8 mouse cellular contexts compared by ENCODE assay signal in the genomic region with DNA sequence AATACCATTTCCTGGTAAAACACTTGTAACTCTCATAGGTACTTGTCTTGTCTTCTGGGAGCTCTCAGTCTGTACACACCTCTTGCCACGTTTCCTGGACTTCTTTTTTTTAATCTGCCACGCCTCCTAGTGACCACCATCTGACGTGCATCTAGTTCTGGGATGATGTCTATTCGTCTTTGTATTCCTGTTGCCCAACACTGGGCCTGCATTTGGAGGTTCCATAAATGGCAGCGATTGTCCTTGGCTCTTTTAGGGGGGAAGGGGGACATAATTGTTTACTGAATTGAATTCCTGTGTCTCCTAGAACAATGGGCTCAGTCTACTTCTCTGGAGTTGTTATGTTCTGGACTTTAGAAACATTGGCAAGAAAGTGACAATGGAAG. TPM values are rescaled to one million over a fixed set of nuclear protein-coding genes. Genes with fewer than 3 reads are reported as not detected.
DNase-seq lines count a peak whose midpoint lies in the region; ATAC-seq and TF ChIP-seq lines count a peak whose summit lies in the region.

No protein-coding gene starts in this region.

- TF ChIP-seq POLR2A in testis, adult 2 months (IDR thresholded peaks at IDR 0.05; ENCODE audit: control insufficient read depth, low read depth, low read length): no peak
- no peak for TF ChIP-seq POLR2A in brain, embryonic 14.5 days (IDR thresholded peaks at IDR 0.05; ENCODE audit: borderline replicate concordance, extremely low read depth, insufficient read depth, insufficient read length, poor library complexity, severe bottlenecking)

- no peaks in the 10 kb centered on the region for H3K4me1 ChIP-seq in testis, adult 2 months (ENCODE audit: control insufficient read depth, insufficient read depth, low read length)
- peaks cover 28% of the 10 kb centered on the region for H3K4me1 ChIP-seq in forebrain, embryonic 13.5 days
- H3K4me1 ChIP-seq in intestine, embryonic 14.5 days (replicated peaks; ENCODE audit: control insufficient read depth, insufficient read depth, low read length): peaks cover 8% of the 10 kb centered on the region
- H3K4me1 ChIP-seq in liver, postnatal 0 days (ENCODE audit: insufficient read depth): peaks cover 17% of the 10 kb centered on the region
- H3K4me1 ChIP-seq in neural tube, embryonic 15.5 days: peaks cover 21% of the 10 kb centered on the region

- no peak for TF ChIP-seq CTCF in testis, adult 2 months (IDR thresholded peaks at IDR 0.05; ENCODE audit: control insufficient read depth, insufficient read depth, insufficient replicate concordance, low read depth, low read length)
- TF ChIP-seq CTCF in brain, embryonic 14.5 days (IDR thresholded peaks at IDR 0.05; ENCODE audit: borderline replicate concordance, extremely low read depth, insufficient read depth, insufficient read length): peak; percentile 17; the same call in 1 of the 2 replicates
- TF ChIP-seq CTCF in liver, postnatal 0 days (IDR thresholded peaks at IDR 0.05; ENCODE audit: low read depth): peak; percentile 68

- H3K9ac ChIP-seq in forebrain, embryonic 13.5 days: peak overlapping the region; percentile 91
- H3K9ac ChIP-seq in intestine, embryonic 14.5 days (ENCODE audit: low read length): peak overlapping the region; percentile 91
- H3K9ac ChIP-seq in liver, postnatal 0 days (replicated peaks): peak overlapping the region; percentile 90
- peak overlapping the region; percentile 91 for H3K9ac ChIP-seq in neural tube, embryonic 15.5 days (replicated peaks)

- TF ChIP-seq EP300 in liver, postnatal 0 days (IDR thresholded peaks at IDR 0.05; ENCODE audit: low read depth): 0 out of 2 replicates have a peak, but pooled peaks have one; percentile 27

- no peak for DNase-seq in testis, postnatal 14 days (ENCODE audit: low spot score)
- DNase-seq in brain, embryonic 14.5 days (ENCODE audit: low read depth): peak; percentile 59
- peak; percentile 68 for DNase-seq in intestine, embryonic 14.5 days (ENCODE audit: low spot score)
- DNase-seq in liver, postnatal 0 days: peak; percentile 58
- no peak for DNase-seq in gastrocnemius, adult 8-10 months (ENCODE audit: low spot score in 2 of 2)

- ATAC-seq in forebrain, embryonic 13.5 days: no peak
- ATAC-seq in intestine, embryonic 14.5 days (replicated peaks; ENCODE audit: low FRiP score, low TSS enrichment, low read depth): peak; percentile 29; the same call in 1 of the 2 replicates
- ATAC-seq in liver, postnatal 0 days: peak; percentile 66
- peak; percentile 36; the same call in 1 of the 2 replicates for ATAC-seq in neural tube, embryonic 15.5 days (ENCODE audit: low FRiP score)

- H3K27me3 ChIP-seq in testis, adult 2 months (ENCODE audit: control insufficient read depth, insufficient read depth, low read length): no peaks in the 10 kb centered on the region
- H3K27me3 ChIP-seq in forebrain, embryonic 13.5 days: no peaks in the 10 kb centered on the region
- no peaks in the 10 kb centered on the region for H3K27me3 ChIP-seq in intestine, embryonic 14.5 days (replicated peaks; ENCODE audit: control insufficient read depth, insufficient read depth, low read length)
- no peaks in the 10 kb centered on the region for H3K27me3 ChIP-seq in liver, postnatal 0 days (ENCODE audit: insufficient read depth, low read length)
- no peaks in the 10 kb centered on the region for H3K27me3 ChIP-seq in neural tube, embryonic 15.5 days (replicated peaks)

- no peaks in the 10 kb centered on the region for H3K36me3 ChIP-seq in testis, adult 2 months (ENCODE audit: control insufficient read depth, insufficient read depth, low read length)
- H3K36me3 ChIP-seq in forebrain, embryonic 13.5 days (ENCODE audit: poor library complexity, severe bottlenecking): peaks cover 55% of the 10 kb centered on the region
- peaks cover 62% of the 10 kb centered on the region for H3K36me3 ChIP-seq in intestine, embryonic 14.5 days (ENCODE audit: control insufficient read depth, insufficient read depth, low read length)
- peaks cover 40% of the 10 kb centered on the region for H3K36me3 ChIP-seq in liver, postnatal 0 days (replicated peaks; ENCODE audit: insufficient read depth, low read length)
- peaks cover 46% of the 10 kb centered on the region for H3K36me3 ChIP-seq in neural tube, embryonic 15.5 days

- WGBS in forebrain, embryonic 13.5 days: 2% methylated on average over 5 of the region's 5 CpGs
- WGBS in intestine, embryonic 14.5 days: under 1% methylated on average over 5 of the region's 5 CpGs
- 0% methylated on average over 5 of the region's 5 CpGs for WGBS in liver, postnatal 0 days (ENCODE audit: insufficient replicate concordance)
- WGBS in neural tube, embryonic 15.5 days: 2% methylated on average over 5 of the region's 5 CpGs

- H3K4me2 ChIP-seq in forebrain, embryonic 13.5 days: peak overlapping the region; percentile 80
- H3K4me2 ChIP-seq in intestine, embryonic 14.5 days (ENCODE audit: low read length): peak overlapping the region; percentile 89
- H3K4me2 ChIP-seq in liver, postnatal 0 days (ENCODE audit: low read depth, low read length): peak overlapping the region; percentile 89
- H3K4me2 ChIP-seq in neural tube, embryonic 15.5 days: peak overlapping the region; percentile 88

- H3K9me3 ChIP-seq in forebrain, embryonic 13.5 days (replicated peaks): no peaks in the 10 kb centered on the region
- H3K9me3 ChIP-seq in intestine, embryonic 14.5 days (ENCODE audit: control insufficient read depth, low read length): no peaks in the 10 kb centered on the region
- H3K9me3 ChIP-seq in liver, postnatal 0 days (ENCODE audit: low read length): no peaks in the 10 kb centered on the region
- H3K9me3 ChIP-seq in neural tube, embryonic 15.5 days (replicated peaks): no peaks in the 10 kb centered on the region

- H3K27ac ChIP-seq in testis, adult 2 months (ENCODE audit: control insufficient read depth, insufficient read depth, low read depth, low read length): 0 out of 2 replicates have a peak overlapping the region, but pooled peaks have one; percentile 19
- H3K27ac ChIP-seq in forebrain, embryonic 13.5 days: no peak overlapping the region
- peak overlapping the region; percentile 83 for H3K27ac ChIP-seq in intestine, embryonic 14.5 days (ENCODE audit: low read depth)
- peak overlapping the region; percentile 95 for H3K27ac ChIP-seq in liver, postnatal 0 days (ENCODE audit: low read depth)
- peak overlapping the region; percentile 86 for H3K27ac ChIP-seq in neural tube, embryonic 15.5 days (replicated peaks)

- peak overlapping the region; percentile 99; the same call in 1 of the 2 replicates for H3K4me3 ChIP-seq in testis, adult 2 months (ENCODE audit: control insufficient read depth, low read depth, low read length)
- H3K4me3 ChIP-seq in forebrain, embryonic 13.5 days: peak overlapping the region; percentile 91
- peak overlapping the region; percentile 98 for H3K4me3 ChIP-seq in intestine, embryonic 14.5 days (ENCODE audit: low read depth, low read length)
- H3K4me3 ChIP-seq in liver, postnatal 0 days (ENCODE audit: low read depth, low read length): peak overlapping the region; percentile 95
- peak overlapping the region; percentile 91 for H3K4me3 ChIP-seq in neural tube, embryonic 15.5 days (replicated peaks)

RNA-seq across cellular contexts. Expression of a gene that starts 0.6 kb away (rescaled TPM):
- polyA plus RNA-seq in testis, adult 2 months (2012; rRNA removed): 28.7 and 29.7 TPM in 2 replicates
- polyA plus RNA-seq in brain, embryonic 14.5 days (2012; rRNA removed): 26.6 and 34.3 TPM in 2 replicates
- polyA plus RNA-seq in forebrain, embryonic 13.5 days (2015; fragmentation: Nextera tagmentation; extraction: Ambion mirVana): 98.8 and 104 TPM in 2 replicates
- 93.8 and 95.6 TPM in 2 replicates for polyA plus RNA-seq in intestine, embryonic 14.5 days (2014; fragmentation: Nextera tagmentation; extraction: Ambion mirVana)
- 59.4 and 67.0 TPM in 2 replicates for polyA plus RNA-seq in liver, postnatal 0 days (2015; fragmentation: Nextera tagmentation; extraction: Ambion mirVana)
- 22.8 and 42.1 TPM in 2 replicates for polyA plus RNA-seq in neural tube, embryonic 15.5 days (2015; fragmentation: Nextera tagmentation; extraction: Ambion mirVana)
- total RNA-seq in gastrocnemius, adult 8-10 months (2022): 1 to 10 TPM; 4.2 to 5.4 (median 4.7) TPM

RNA-seq across cellular contexts. Expression of a gene that starts 0.8 kb away (rescaled TPM):
- polyA plus RNA-seq in testis, adult 2 months (2012; rRNA removed): 329 and 331 TPM in 2 replicates
- 108 and 164 TPM in 2 replicates for polyA plus RNA-seq in brain, embryonic 14.5 days (2012; rRNA removed)
- polyA plus RNA-seq in forebrain, embryonic 13.5 days (2015; fragmentation: Nextera tagmentation; extraction: Ambion mirVana): 408 and 447 TPM in 2 replicates
- 462 and 499 TPM in 2 replicates for polyA plus RNA-seq in intestine, embryonic 14.5 days (2014; fragmentation: Nextera tagmentation; extraction: Ambion mirVana)
- 183 and 195 TPM in 2 replicates for polyA plus RNA-seq in liver, postnatal 0 days (2015; fragmentation: Nextera tagmentation; extraction: Ambion mirVana)
- 353 and 355 TPM in 2 replicates for polyA plus RNA-seq in neural tube, embryonic 15.5 days (2015; fragmentation: Nextera tagmentation; extraction: Ambion mirVana)
- total RNA-seq in gastrocnemius, adult 8-10 months (2022): 10 to 100 TPM; 74.3 to 86.5 (median 83.2) TPM

RNA-seq across cellular contexts. Expression of a gene that starts 21.9 kb away (rescaled TPM):
- polyA plus RNA-seq in testis, adult 2 months (2012; rRNA removed): 32.6 and 35.4 TPM in 2 replicates
- polyA plus RNA-seq in brain, embryonic 14.5 days (2012; rRNA removed): 136 and 139 TPM in 2 replicates
- polyA plus RNA-seq in forebrain, embryonic 13.5 days (2015; fragmentation: Nextera tagmentation; extraction: Ambion mirVana): 148 and 172 TPM in 2 replicates
- 134 and 142 TPM in 2 replicates for polyA plus RNA-seq in intestine, embryonic 14.5 days (2014; fragmentation: Nextera tagmentation; extraction: Ambion mirVana)
- polyA plus RNA-seq in liver, postnatal 0 days (2015; fragmentation: Nextera tagmentation; extraction: Ambion mirVana): 88.0 and 97.1 TPM in 2 replicates
- polyA plus RNA-seq in neural tube, embryonic 15.5 days (2015; fragmentation: Nextera tagmentation; extraction: Ambion mirVana): 146 and 157 TPM in 2 replicates
- total RNA-seq in gastrocnemius, adult 8-10 months (2022): 1 to 10 TPM; 2.5 to 6.0 (median 4.2) TPM

RNA-seq across cellular contexts. Expression of a gene that starts 35.9 kb away (rescaled TPM):
- 3.2 and 3.9 TPM in 2 replicates for polyA plus RNA-seq in testis, adult 2 months (2012; rRNA removed)
- polyA plus RNA-seq in brain, embryonic 14.5 days (2012; rRNA removed): 1.4 and 2.4 TPM in 2 replicates
- polyA plus RNA-seq in forebrain, embryonic 13.5 days (2015; fragmentation: Nextera tagmentation; extraction: Ambion mirVana): 0.22 and 0.31 TPM in 2 replicates
- polyA plus RNA-seq in intestine, embryonic 14.5 days (2014; fragmentation: Nextera tagmentation; extraction: Ambion mirVana): 26.0 and 26.3 TPM in 2 replicates
- 2.1 and 2.5 TPM in 2 replicates for polyA plus RNA-seq in liver, postnatal 0 days (2015; fragmentation: Nextera tagmentation; extraction: Ambion mirVana)
- 0.79 and 1.7 TPM in 2 replicates for polyA plus RNA-seq in neural tube, embryonic 15.5 days (2015; fragmentation: Nextera tagmentation; extraction: Ambion mirVana)
- not detected for total RNA-seq in gastrocnemius, adult 8-10 months (2022)

Comparison
In these comparisons a context has a peak if more than half of its experiments do, and no peak if none do; other contexts are left out.
1. DNase-seq: peak in brain, embryonic 14.5 days (single experiment), intestine, embryonic 14.5 days (single experiment) and liver, postnatal 0 days (single experiment); none in testis, postnatal 14 days (single experiment) and gastrocnemius, adult 8-10 months (0 of 2).
2. Peak in every context shown above with its lines, with median percentiles within 50 percentile points of each other: H3K4me3 ChIP-seq, H3K4me2 ChIP-seq and H3K9ac ChIP-seq.